Mouse (Mus musculus) intestine, postnatal 0 days (tissue): Measurements from ENCODE around the gene Stard3. TPM values are rescaled to one million over a fixed set of nuclear protein-coding genes. Genes with fewer than 3 reads are reported as not detected.

Experiments used
- ATAC-seq: fragments of 200-750 bp; cut with Nextera tagmentation; 2 replicates; pipeline ENCODE4 v1.8.0; 2017; ENCODE audit warnings: mild to moderate bottlenecking, moderate TSS enrichment, moderate library complexity
- H3K27ac ChIP-seq: fragments of 300-500 bp; sonication (generic); 2 replicates; pipeline ENCODE4 v1.5.1; 2014; ENCODE audit warnings: mild to moderate bottlenecking, low read depth, low read length, moderate library complexity
- H3K27me3 ChIP-seq: fragments of 300-500 bp; sonication (generic); replicated peaks from 2 replicates; pipeline ENCODE4 v1.6.1; 2014; ENCODE audit warnings: low read length, mixed read lengths; ENCODE audit not compliant: control insufficient read depth, insufficient read depth
- H3K36me3 ChIP-seq: fragments of 300-500 bp; sonication (generic); 2 replicates; pipeline ENCODE4 v1.6.1; 2014; ENCODE audit warnings: mild to moderate bottlenecking, moderate library complexity; ENCODE audit not compliant: control insufficient read depth, insufficient read depth
- H3K4me1 ChIP-seq: fragments of 300-500 bp; sonication (generic); replicated peaks from 2 replicates; pipeline ENCODE4 v1.6.1; 2014; ENCODE audit warnings: antibody characterized with exemption, low read length, mixed read lengths; ENCODE audit not compliant: control insufficient read depth, insufficient read depth
- H3K4me2 ChIP-seq: fragments of 300-500 bp; sonication (generic); replicated peaks from 2 replicates; pipeline ENCODE4 v1.6.1; 2014; ENCODE audit warnings: low read depth, mild to moderate bottlenecking, moderate library complexity
- H3K4me3 ChIP-seq: fragments of 300-500 bp; sonication (generic); 2 replicates; pipeline ENCODE4 v1.5.1; 2014; ENCODE audit warnings: low read depth, low read length
- H3K9ac ChIP-seq: fragments of 300-500 bp; sonication (generic); 2 replicates; pipeline ENCODE4 v1.6.1; 2014; ENCODE audit warnings: mild to moderate bottlenecking, low read depth, low read length
- H3K9me3 ChIP-seq: fragments of 300-500 bp; sonication (generic); 2 replicates; pipeline ENCODE4 v1.6.1; 2016; ENCODE audit warnings: mixed run types; ENCODE audit not compliant: control insufficient read depth
- CTCF ChIP-seq: sonication (generic); IDR thresholded peaks from 2 replicates; pipeline ENCODE4 v1.5.1; 2016; ENCODE audit warnings: low read depth, mild to moderate bottlenecking, control low read depth, antibody characterized with exemption, moderate library complexity
- WGBS: fragments of 180-500 bp; shearing (Covaris S2); extraction: QIAGEN DNeasy Blood & Tissue Kit; methylation state at CpG from one replicate; pipeline ENCODE4 v1.1.7; 2014; 5-methylcytosine and 5-hydroxymethylcytosine counted together
- polyA plus RNA-seq: library from polyadenylated mRNA; unstranded; fragments of >200 nt; fragmentation: Nextera tagmentation; extraction: Ambion mirVana; gene quantifications from 2 replicates; pipeline ENCODE4 v1.2.1, GENCODE M21; 2015

Gene Stard3
- polyA plus RNA-seq, 1 experiment from 2014 or later, result 29.0 TPM

GRCm38 (mm10) chr11:98332186-98332585, 26.0 kb upstream of the Stard3 start:
- Histone ChIP-seq H3K4me1 (peaks cover 6% of the 10 kb centered on the region; the same call in 1 of the 2 replicates), H3K4me2 (no peak overlapping the region), H3K27me3 (peaks cover 100% of the 10 kb centered on the region), H3K4me3 (no peak overlapping the region), H3K36me3 (no peaks in the 10 kb centered on the region), H3K9ac (no peak overlapping the region), H3K9me3 (no peaks in the 10 kb centered on the region), H3K27ac (no peak overlapping the region)
- ATAC-seq, result no peak
- WGBS, result 78% methylated on average over 3 of the region's 3 CpGs
- 0 out of 2 replicates have a peak, but pooled peaks have one; percentile 12 for TF ChIP-seq CTCF

- Histone ChIP-seq H3K4me2 (no peak overlapping the region), H3K4me3 (no peak overlapping the region), H3K9me3 (no peaks in the 10 kb centered on the region), H3K36me3 (no peaks in the 10 kb centered on the region), H3K4me1 (peaks cover 3% of the 10 kb centered on the region; the same call in 1 of the 2 replicates), H3K9ac (no peak overlapping the region), H3K27ac (no peak overlapping the region), H3K27me3 (peaks cover 100% of the 10 kb centered on the region)
- TF ChIP-seq CTCF, result no peak
- no peak for ATAC-seq
- 67% methylated on average over 4 of the region's 4 CpGs for WGBS
These were observed 25.3 kb upstream of the Stard3 start for GRCm38 (mm10) chr11:98332841-98333240.

- H3K27me3 ChIP-seq, result peaks cover 100% of the 10 kb centered on the region
- TF ChIP-seq CTCF, result no peak
These were observed 24.9 kb upstream of the Stard3 start for GRCm38 (mm10) chr11:98333263-98333696.

GRCm38 (mm10) chr11:98333981-98334741, 24.0 kb upstream of the Stard3 start:
- Histone ChIP-seq H3K4me1 (peaks cover 4% of the 10 kb centered on the region; the same call in 1 of the 2 replicates), H3K9ac (no peak overlapping the region), H3K9me3 (no peaks in the 10 kb centered on the region), H3K4me2 (peak overlapping the region; percentile 41; the same call in 1 of the 2 replicates), H3K36me3 (no peaks in the 10 kb centered on the region), H3K27ac (no peak overlapping the region), H3K4me3 (peak overlapping the region; percentile 16; the same call in 1 of the 2 replicates), H3K27me3 (peaks cover 95% of the 10 kb centered on the region)
- WGBS, result 3% methylated on average over 27 of the region's 41 CpGs
- no peak for TF ChIP-seq CTCF
- no peak for ATAC-seq

More at GRCm38 (mm10) chr11:98333263-98333696, 24.9 kb upstream of the Stard3 start:
- ATAC-seq, result no peak
- H3K9me3 ChIP-seq, result no peaks in the 10 kb centered on the region
- H3K4me2 ChIP-seq, result no peak overlapping the region
- H3K36me3 ChIP-seq, result no peaks in the 10 kb centered on the region
- H3K9ac ChIP-seq, result no peak overlapping the region
- peaks cover 1% of the 10 kb centered on the region; the same call in 1 of the 2 replicates for H3K4me1 ChIP-seq
- H3K4me3 ChIP-seq, result no peak overlapping the region
- no peak overlapping the region for H3K27ac ChIP-seq
- 76% methylated on average over 10 of the region's 10 CpGs for WGBS

GRCm38 (mm10) chr11:98335250-98335649, 22.9 kb upstream of the Stard3 start:
- no peaks in the 10 kb centered on the region for H3K36me3 ChIP-seq
- no peak overlapping the region for H3K27ac ChIP-seq
- no peak overlapping the region for H3K4me2 ChIP-seq
- no peak for ATAC-seq
- TF ChIP-seq CTCF, result no peak
- H3K27me3 ChIP-seq, result peaks cover 91% of the 10 kb centered on the region
- no peak overlapping the region for H3K9ac ChIP-seq
- no peaks in the 10 kb centered on the region for H3K9me3 ChIP-seq
- H3K4me3 ChIP-seq, result no peak overlapping the region
- WGBS, result 8% methylated on average over 9 of the region's 9 CpGs
- peaks cover 4% of the 10 kb centered on the region; the same call in 1 of the 2 replicates for H3K4me1 ChIP-seq

GRCm38 (mm10) chr11:98336245-98337107, 21.7 kb upstream of the Stard3 start:
- Histone ChIP-seq H3K27me3 (peaks cover 80% of the 10 kb centered on the region), H3K4me1 (peaks cover 4% of the 10 kb centered on the region; the same call in 1 of the 2 replicates), H3K4me2 (no peak overlapping the region), H3K9ac (no peak overlapping the region), H3K4me3 (no peak overlapping the region), H3K9me3 (no peaks in the 10 kb centered on the region), H3K36me3 (no peaks in the 10 kb centered on the region), H3K27ac (no peak overlapping the region)
- WGBS, result 20% methylated on average over 13 of the region's 13 CpGs
- peak; percentile 62 for TF ChIP-seq CTCF
- ATAC-seq, result no peak
